Mouse (Mus musculus) E14TG2a.4 (cell line): Measurements from ENCODE around the gene Scg3.
"Not testable (repeated sequence)": the region's sequence is repeated elsewhere in the genome, so short reads cannot be mapped to it uniquely, and the experiment has no call there.

Experiments
- H3K27me3 ChIP-seq: 2 replicates; pipeline ENCODE4 v1.6.1; 2014; ENCODE audit warnings: low read length, control low read depth; ENCODE audit not compliant: insufficient read depth
- H3K36me3 ChIP-seq: 2 replicates; pipeline ENCODE4 v1.6.1; 2014; ENCODE audit warnings: low read length, control low read depth; ENCODE audit not compliant: insufficient read depth
- H3K4me1 ChIP-seq: replicated peaks from 2 replicates; pipeline ENCODE4 v1.6.1; 2014; ENCODE audit warnings: low read depth, low read length, control low read depth
- H3K4me3 ChIP-seq: replicated peaks from 2 replicates; pipeline ENCODE4 v1.5.1; 2014; ENCODE audit warnings: mild to moderate bottlenecking, low read length
- H3K9me3 ChIP-seq: 2 replicates; pipeline ENCODE4 v1.6.1; 2014; ENCODE audit warnings: low read length, control low read depth
- CTCF ChIP-seq: conservative IDR thresholded peaks from 2 replicates; pipeline ENCODE4 v1.5.1; 2014; ENCODE audit warnings: low read length
- NANOG ChIP-seq: IDR thresholded peaks from 2 replicates; pipeline ENCODE4 v1.6.1; 2014; ENCODE audit warnings: borderline replicate concordance, low read length, mixed read lengths
- POU5F1 ChIP-seq: IDR thresholded peaks from 2 replicates; pipeline ENCODE4 v1.6.1; 2014; ENCODE audit warnings: low read length, borderline replicate concordance

Gene Scg3

GRCm38 (mm10) chr9:75633603-75634002 is 50.3 kb downstream of the Scg3 start:
- H3K4me3 ChIP-seq: no peak overlapping the region
- H3K27me3 ChIP-seq: peaks cover 3% of the 10 kb centered on the region; the same call in 1 of the 2 replicates
- TF ChIP-seq CTCF (no peak), POU5F1 (no peak), NANOG (no peak)
- H3K4me1 ChIP-seq: no peaks in the 10 kb centered on the region
- no peaks in the 10 kb centered on the region for H3K9me3 ChIP-seq
- H3K36me3 ChIP-seq: no peaks in the 10 kb centered on the region

- H3K27me3 ChIP-seq: peaks cover 10% of the 10 kb centered on the region
- no peak overlapping the region for H3K4me3 ChIP-seq
- no peaks in the 10 kb centered on the region for H3K4me1 ChIP-seq
- TF ChIP-seq CTCF (peak; percentile 52), NANOG (no peak)
- H3K36me3 ChIP-seq: no peaks in the 10 kb centered on the region
- H3K9me3 ChIP-seq: no peaks in the 10 kb centered on the region
Observed at GRCm38 (mm10) chr9:75632902-75633301, 51.0 kb downstream of the Scg3 start.

- H3K4me1 ChIP-seq: no peaks in the 10 kb centered on the region
- peaks cover 14% of the 10 kb centered on the region for H3K27me3 ChIP-seq
- TF ChIP-seq NANOG (no peak), CTCF (no peak), POU5F1 (no peak)
- no peaks in the 10 kb centered on the region for H3K9me3 ChIP-seq
- H3K4me3 ChIP-seq: no peak overlapping the region
- no peaks in the 10 kb centered on the region for H3K36me3 ChIP-seq
Observed at GRCm38 (mm10) chr9:75632111-75632510, 51.7 kb downstream of the Scg3 start.

- H3K36me3 ChIP-seq: no peaks in the 10 kb centered on the region
- H3K4me1 ChIP-seq: peaks cover 9% of the 10 kb centered on the region; the same call in 1 of the 2 replicates
- H3K27me3 ChIP-seq: peaks cover 25% of the 10 kb centered on the region
- no peak overlapping the region for H3K4me3 ChIP-seq
- TF ChIP-seq CTCF (no peak), POU5F1 (no peak), NANOG (no peak)
- no peaks in the 10 kb centered on the region for H3K9me3 ChIP-seq
Observed at GRCm38 (mm10) chr9:75630823-75631454, 52.9 kb downstream of the Scg3 start.

GRCm38 (mm10) chr9:75626308-75626604 is 57.6 kb downstream of the Scg3 start:
- no peaks in the 10 kb centered on the region for H3K9me3 ChIP-seq
- H3K4me3 ChIP-seq: peak overlapping the region; percentile 88
- no peaks in the 10 kb centered on the region for H3K36me3 ChIP-seq
- H3K27me3 ChIP-seq: peaks cover 54% of the 10 kb centered on the region
- peaks cover 13% of the 10 kb centered on the region for H3K4me1 ChIP-seq
- no peak for TF ChIP-seq POU5F1
- no peak for TF ChIP-seq CTCF
- no peak for TF ChIP-seq NANOG

- no peaks in the 10 kb centered on the region for H3K9me3 ChIP-seq
- H3K4me3 ChIP-seq: peak within 1 kb of the TSS; percentile 88
- no peaks in the 10 kb centered on the region for H3K36me3 ChIP-seq
- H3K4me1 ChIP-seq: peaks cover 13% of the 10 kb centered on the region
- peaks cover 54% of the 10 kb centered on the region for H3K27me3 ChIP-seq
- TF ChIP-seq NANOG (no peak), CTCF (no peak), POU5F1 (no peak)
Observed at GRCm38 (mm10) chr9:75625556-75626307, 58.1 kb downstream of the Scg3 start, which contains the start of gene Lysmd2. Gene Lysmd2 (plus strand): TSS chr9:75625741.

- Histone ChIP-seq H3K9me3 (0 out of 2 replicates have a peak, but pooled peaks cover 4% of the 10 kb centered on the region), H3K27me3 (peaks cover 54% of the 10 kb centered on the region), H3K4me1 (peaks cover 13% of the 10 kb centered on the region), H3K36me3 (no peaks in the 10 kb centered on the region), H3K4me3 (peak overlapping the region; percentile 88)
- TF ChIP-seq CTCF (no peak), POU5F1 (no peak), NANOG (no peak)
Observed at GRCm38 (mm10) chr9:75624983-75625555, 58.8 kb downstream of the Scg3 start.

GRCm38 (mm10) chr9:75621428-75621827 is 62.4 kb downstream of the Scg3 start:
- TF ChIP-seq POU5F1 (no peak), CTCF (no peak), NANOG (no peak)
- H3K4me1 ChIP-seq: peaks cover 8% of the 10 kb centered on the region
- no peaks in the 10 kb centered on the region for H3K36me3 ChIP-seq
- H3K27me3 ChIP-seq: peaks cover 33% of the 10 kb centered on the region
- 0 out of 2 replicates have a peak, but pooled peaks cover 4% of the 10 kb centered on the region for H3K9me3 ChIP-seq
- H3K4me3 ChIP-seq: no peak overlapping the region

- not testable (repeated sequence) for H3K9me3 ChIP-seq, H3K4me3 ChIP-seq, H3K4me1 ChIP-seq, H3K36me3 ChIP-seq
- peaks cover 22% of the 10 kb centered on the region for H3K27me3 ChIP-seq
Observed at GRCm38 (mm10) chr9:75619761-75620160, 64.1 kb downstream of the Scg3 start.
